14 mouse cellular contexts compared by ENCODE assay signal in genomic region chr4:32798976-32799375, GRCm38 (mm10).
"Had no signal": no experiment of that assay in that cellular context is flagged by ENCODE, and none has a peak within 500 bp of the region (broad histone marks: within the 10 kb centered on the region; RNA-seq: fewer than 3 reads in every experiment).

No protein-coding gene starts in this region.

- ATAC-seq: intestine, embryonic 16.5 days had no signal

- H3K36me3 ChIP-seq: liver, embryonic 13.5 days had no signal

- H3K27ac ChIP-seq: stomach, postnatal 0 days had no signal

- DNase-seq: kidney, adult 18-20 months; kidney, adult 9 months; kidney, postnatal 25 days; layer of hippocampus, adult 9-11 months; liver, embryonic 13.5 days; lung, adult 2 months; lung, postnatal 14 days; lung, postnatal 4 days; thymus, adult 2 months; thymus, postnatal 14 days; thymus, postnatal 4 days had no signal

- H3K27me3 ChIP-seq: liver, embryonic 13.5 days; midbrain, embryonic 12.5 days had no signal

- H3K9me3 ChIP-seq: liver, embryonic 13.5 days had no signal
